Mouse (Mus musculus): ENCODE data around the gene Kdelr1.

Gene Kdelr1

GRCm38 (mm10) chr7:45872624-45873023 lies at the start of gene Kdelr1:
Gene Kdelr1, plus strand, starts transcription at chr7:45872772.
- DNase-seq (ENCODE audit: low read depth), result peak; percentile 95

- DNase-seq (ENCODE audit: low read depth), result no peak
Observed at GRCm38 (mm10) chr7:45824598-45824997, 48.0 kb upstream of the Kdelr1 start, which contains the start of gene Kcnj14. Gene Kcnj14, minus strand, starts transcription at chr7:45824782.

GRCm38 (mm10) chr7:45826631-45827030 lies 45.9 kb upstream of the Kdelr1 start:
- no peak for DNase-seq (ENCODE audit: low read depth)

- DNase-seq (ENCODE audit: low read depth), result peak; percentile 94
Observed at GRCm38 (mm10) chr7:45830427-45831127, 42.0 kb upstream of the Kdelr1 start, which contains the start of gene Grwd1. Gene Grwd1, minus strand, starts transcription at chr7:45830944.

- no peak for DNase-seq (ENCODE audit: low read depth)
Observed at GRCm38 (mm10) chr7:45831128-45831525, 41.4 kb upstream of the Kdelr1 start.

GRCm38 (mm10) chr7:45832428-45832827 lies 40.1 kb upstream of the Kdelr1 start:
- DNase-seq (ENCODE audit: low read depth), result no peak

GRCm38 (mm10) chr7:45833148-45833790 lies 39.3 kb upstream of the Kdelr1 start:
- DNase-seq (ENCODE audit: low read depth), result peak; percentile 28

- DNase-seq (ENCODE audit: low read depth), result no peak
Observed at GRCm38 (mm10) chr7:45833924-45834323, 38.6 kb upstream of the Kdelr1 start.

GRCm38 (mm10) chr7:45842950-45843744 lies 29.4 kb upstream of the Kdelr1 start:
- no peak for DNase-seq (ENCODE audit: low read depth)

GRCm38 (mm10) chr7:45848447-45849027 lies 24.0 kb upstream of the Kdelr1 start:
- no peak for DNase-seq (ENCODE audit: low read depth)

GRCm38 (mm10) chr7:45850661-45851060 lies 21.9 kb upstream of the Kdelr1 start:
- DNase-seq (ENCODE audit: low read depth), result no peak

- DNase-seq (ENCODE audit: low read depth), result no peak
Observed at GRCm38 (mm10) chr7:45853089-45853488, 19.5 kb upstream of the Kdelr1 start.

- peak; percentile 22 for DNase-seq (ENCODE audit: low read depth)
Observed at GRCm38 (mm10) chr7:45856950-45857901, 15.3 kb upstream of the Kdelr1 start.

- no peak for DNase-seq (ENCODE audit: low read depth)
Observed at GRCm38 (mm10) chr7:45859008-45859407, 13.6 kb upstream of the Kdelr1 start.

- DNase-seq (ENCODE audit: low read depth), result no peak
Observed at GRCm38 (mm10) chr7:45862804-45863203, 9.8 kb upstream of the Kdelr1 start.

GRCm38 (mm10) chr7:45864435-45864834 lies 8.1 kb upstream of the Kdelr1 start:
- no peak for DNase-seq (ENCODE audit: low read depth)

- peak; percentile 92 for DNase-seq (ENCODE audit: low read depth)
Observed at GRCm38 (mm10) chr7:45865925-45866910, 6.4 kb upstream of the Kdelr1 start.

- no peak for DNase-seq (ENCODE audit: low read depth)
Observed at GRCm38 (mm10) chr7:45867871-45868270, 4.7 kb upstream of the Kdelr1 start.

GRCm38 (mm10) chr7:45869107-45869670 lies 3.4 kb upstream of the Kdelr1 start:
- DNase-seq (ENCODE audit: low read depth), result no peak

GRCm38 (mm10) chr7:45869787-45870186 lies 2.8 kb upstream of the Kdelr1 start:
- no peak for DNase-seq (ENCODE audit: low read depth)

All from naive thymus-derived CD4-positive, alpha-beta T cell, adult 2 months (primary cell).